Mouse (Mus musculus): ENCODE measurements around the gene Caprin1.
A peak's percentile ranks its signal among the peaks of the same experiment; 100 is the strongest.

Gene Caprin1

DNA sequence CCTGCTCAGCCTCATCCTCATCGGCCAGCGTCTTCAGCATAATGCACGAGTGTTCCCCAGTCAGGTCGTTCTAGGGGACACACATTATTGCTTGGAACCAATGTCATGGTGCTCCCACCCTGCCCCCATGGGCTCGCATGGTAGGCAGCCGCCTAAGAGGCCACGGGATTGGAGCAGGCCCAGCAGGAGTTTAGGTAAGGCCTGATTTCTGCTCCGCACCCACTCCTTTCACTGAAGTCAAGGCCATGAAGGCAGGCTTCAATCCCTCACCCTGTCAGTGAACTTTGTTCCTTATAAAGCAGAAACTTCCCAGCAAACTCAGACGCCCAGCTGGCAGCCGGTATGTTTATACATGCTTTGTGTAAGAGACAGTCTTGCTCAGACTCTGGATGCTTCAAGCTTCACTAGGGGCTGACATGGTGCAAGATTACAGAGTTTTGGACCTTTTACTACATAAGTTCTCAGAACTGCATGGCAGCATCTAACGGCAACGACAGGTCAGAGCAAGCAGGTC, 69.4 kb downstream of the Caprin1 start:
- DNase-seq (ENCODE audit: low spot score): no peak

GRCm38 (mm10) chr2:103724521-103724920, 72.9 kb downstream of the Caprin1 start:
- no peak for DNase-seq (ENCODE audit: low spot score)

- no peak for DNase-seq (ENCODE audit: low spot score)
These were observed 78.2 kb downstream of the Caprin1 start for GRCm38 (mm10) chr2:103719292-103719646.

DNA sequence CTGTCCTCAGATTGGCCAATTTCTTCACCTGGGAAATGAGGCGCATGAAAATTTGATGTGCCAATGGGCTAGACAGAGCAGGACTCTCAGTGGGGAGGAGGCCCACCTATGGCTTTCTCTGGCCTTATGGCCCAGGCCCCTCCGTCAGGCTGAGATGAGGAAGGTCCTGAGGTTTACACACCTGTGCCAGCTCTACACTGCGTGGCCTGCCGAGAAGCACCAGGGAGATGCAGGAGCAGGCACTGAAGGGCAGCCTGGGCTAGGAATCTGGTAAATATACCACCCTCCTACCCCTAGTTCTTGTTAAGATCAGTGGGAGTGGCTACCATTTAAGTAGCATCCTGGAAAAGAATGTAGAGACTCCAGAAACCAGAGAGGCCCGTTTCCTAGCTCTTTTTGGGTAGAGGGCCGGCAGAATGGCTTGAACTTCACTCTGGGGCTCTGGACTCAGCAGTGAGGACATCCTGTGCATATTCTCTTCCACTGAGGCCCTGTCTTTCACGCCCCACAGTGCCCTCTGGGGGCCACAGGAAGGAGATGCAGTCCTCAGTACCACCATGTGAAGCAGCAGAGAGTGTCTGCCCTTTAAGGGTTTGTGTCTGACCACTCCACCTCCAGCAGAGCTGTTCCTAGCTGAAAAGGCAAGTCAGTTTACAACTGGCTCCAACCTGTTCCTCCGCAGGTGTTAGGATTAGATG, 78.7 kb downstream of the Caprin1 start:
- DNase-seq (ENCODE audit: low spot score): peak; percentile 49

- DNase-seq (ENCODE audit: low spot score): no peak
These were observed 83.0 kb downstream of the Caprin1 start for GRCm38 (mm10) chr2:103714412-103714811.

DNA sequence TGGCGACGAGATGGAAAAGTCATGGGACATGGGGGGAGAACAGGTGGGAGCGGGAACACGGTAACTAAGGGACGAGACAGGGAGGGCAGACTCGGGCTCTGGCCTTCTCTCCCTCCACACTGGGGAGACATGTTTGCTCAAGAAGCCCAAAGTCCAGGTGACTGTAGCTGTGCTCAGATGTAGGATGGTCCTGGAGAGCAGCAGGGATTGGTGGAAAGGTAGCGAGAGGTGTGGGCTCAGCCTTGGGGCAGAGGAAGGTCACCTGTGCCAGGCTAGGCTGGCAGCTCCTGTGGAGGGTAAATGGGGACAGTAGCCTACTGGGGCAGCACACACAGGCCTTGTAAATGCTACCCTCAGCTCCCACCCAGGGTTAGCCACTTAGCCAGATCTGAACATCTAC, 83.6 kb downstream of the Caprin1 start:
- peak; percentile 71 for DNase-seq (ENCODE audit: low spot score)

Data from yolk sac, embryonic 10.5 days (tissue).